Mouse (Mus musculus): ENCODE results near the gene 4933407L21Rik. TPM values are rescaled to one million over a fixed set of nuclear protein-coding genes. Genes with fewer than 3 reads are reported as not detected.
A peak's percentile ranks its signal among the peaks of the same experiment; 100 is the strongest.

Gene 4933407L21Rik
- total RNA-seq (2021): not detected
- long read RNA-seq, experiment 1: 0 reads
- long read RNA-seq, experiment 2: 0 reads

DNA sequence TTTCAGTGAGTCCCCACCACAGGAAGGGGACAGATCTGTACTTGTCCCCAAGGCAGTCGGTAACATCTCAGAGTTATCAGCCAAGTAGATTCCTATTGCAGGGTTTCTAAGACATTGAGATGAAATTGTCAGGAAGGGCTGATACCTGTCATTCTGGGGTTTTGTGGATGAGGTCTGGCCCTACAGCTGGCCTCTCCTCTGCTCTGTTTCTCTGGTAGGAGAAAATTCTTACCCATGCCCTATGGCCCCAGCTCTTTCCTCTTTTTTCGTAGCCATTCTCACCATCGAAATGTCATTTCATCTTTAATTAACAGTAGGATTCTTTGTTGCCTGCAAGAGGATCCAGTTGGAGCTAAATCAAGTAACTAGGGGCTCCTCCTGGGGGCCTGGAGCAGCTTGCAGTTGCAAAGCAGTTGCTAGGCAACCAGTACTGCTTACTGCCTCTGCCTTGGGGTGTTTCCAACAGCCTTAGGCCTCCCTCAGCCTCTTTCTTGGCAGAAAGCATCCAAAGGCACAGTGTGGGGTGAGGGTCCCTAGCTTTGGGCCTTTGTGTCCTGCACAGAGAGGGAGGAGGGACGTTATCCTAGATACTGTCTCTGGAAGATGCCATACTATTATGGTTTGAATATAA lies at the start of gene 4933407L21Rik:
TSS of gene 4933407L21Rik (plus strand) at position 427 of the 631 bp plus-strand sequence.
- DNase-seq: no peak

DNA sequence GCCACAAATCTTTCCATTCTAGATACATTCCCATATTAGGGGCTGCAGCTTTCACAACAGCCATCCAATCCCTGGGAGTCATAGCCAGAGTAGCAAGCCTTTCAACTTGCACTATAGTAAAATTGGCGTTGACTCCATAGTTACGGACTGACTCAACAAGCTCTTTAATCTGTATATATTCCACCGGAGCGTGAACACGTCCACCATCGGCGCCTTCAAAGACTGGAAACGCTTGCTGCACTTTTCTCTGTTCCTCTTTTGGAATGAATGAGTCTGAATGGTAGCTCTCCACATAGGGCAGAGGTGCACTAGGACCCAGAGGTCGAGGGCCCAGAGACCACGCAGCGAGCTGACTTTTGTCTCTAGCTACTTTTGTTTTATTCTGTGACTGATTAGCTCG lies 46.3 kb upstream of the 4933407L21Rik start:
- DNase-seq: no peak

DNA sequence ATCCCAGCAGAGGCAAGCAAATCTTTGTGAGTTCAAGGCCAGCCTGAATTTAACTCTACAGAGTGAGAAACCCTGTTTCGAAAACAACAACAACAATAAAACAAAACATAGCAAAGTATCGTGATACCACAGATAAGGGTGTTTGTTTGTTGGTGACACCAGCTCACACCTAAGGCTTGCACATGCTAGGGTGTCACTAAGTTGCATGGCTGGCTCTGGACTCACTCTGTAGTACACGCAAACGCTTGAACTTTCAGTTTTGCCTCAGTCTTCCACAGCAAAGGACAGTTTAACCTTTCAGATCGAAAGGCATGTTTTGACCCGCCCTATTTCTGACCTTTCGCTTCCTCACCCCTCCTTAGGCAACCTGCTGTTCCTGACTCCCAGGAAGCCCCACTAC lies 41.1 kb upstream of the 4933407L21Rik start:
- DNase-seq: no peak

DNA sequence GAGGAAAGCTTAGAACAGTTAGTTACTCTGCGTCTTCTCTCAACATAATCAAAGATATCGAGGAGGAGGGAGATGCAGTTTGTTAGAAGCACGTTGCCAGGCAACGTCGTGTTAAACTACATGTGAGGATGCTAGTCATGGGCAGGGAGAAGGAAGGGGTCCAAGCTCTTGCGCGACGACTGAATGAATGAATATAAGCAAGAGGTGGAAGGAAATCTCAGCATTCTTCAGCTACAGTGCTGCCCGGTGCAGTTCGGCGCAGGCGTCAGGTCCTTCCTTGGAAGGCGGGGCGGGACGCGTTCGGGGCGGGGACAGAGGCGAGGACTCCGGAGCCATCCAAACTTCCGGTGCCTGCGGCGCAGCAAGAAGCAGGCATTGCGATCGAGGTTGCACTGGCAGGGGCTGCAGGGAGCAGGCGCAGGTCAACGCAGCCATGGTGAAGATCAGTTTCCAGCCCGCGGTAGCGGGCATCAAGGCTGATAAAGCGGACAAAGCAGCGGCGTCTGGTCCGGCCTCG lies 34.0 kb upstream of the 4933407L21Rik start, which contains the start of gene Itm2c:
TSS of gene Itm2c (plus strand) at position 51 of the 517 bp plus-strand sequence.
- peak; percentile 81 for DNase-seq

DNA sequence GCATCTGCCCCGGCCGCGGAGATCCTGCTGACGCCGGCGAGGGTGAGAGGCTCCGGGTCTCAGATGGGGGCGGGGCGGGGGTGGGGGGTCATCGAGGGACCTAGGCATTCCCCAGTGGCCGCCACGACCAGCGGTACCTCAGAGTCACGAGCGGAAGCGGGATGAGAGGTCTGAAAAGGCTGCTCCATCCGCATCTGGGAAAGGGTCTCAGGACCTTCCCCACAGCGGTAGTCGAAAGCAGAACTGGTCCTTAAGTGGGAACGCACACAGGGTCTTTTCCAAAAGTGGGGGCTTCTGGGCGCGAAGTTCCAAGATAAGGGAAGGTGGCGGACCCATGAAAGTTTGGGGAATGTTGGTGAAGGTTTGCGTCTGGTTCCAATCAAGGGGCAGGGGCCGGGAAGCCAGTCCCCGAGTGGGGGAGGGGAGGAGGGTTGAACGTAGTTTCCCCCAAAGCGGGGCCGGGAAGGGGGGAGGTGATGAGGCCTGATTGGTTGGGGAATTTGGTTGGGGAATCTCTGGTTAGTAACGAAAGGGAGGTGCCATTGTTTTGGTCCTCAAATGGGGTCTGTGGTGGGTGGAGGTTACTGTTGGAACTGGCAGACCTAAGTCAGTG lies 33.4 kb upstream of the 4933407L21Rik start:
- DNase-seq: no peak

DNA sequence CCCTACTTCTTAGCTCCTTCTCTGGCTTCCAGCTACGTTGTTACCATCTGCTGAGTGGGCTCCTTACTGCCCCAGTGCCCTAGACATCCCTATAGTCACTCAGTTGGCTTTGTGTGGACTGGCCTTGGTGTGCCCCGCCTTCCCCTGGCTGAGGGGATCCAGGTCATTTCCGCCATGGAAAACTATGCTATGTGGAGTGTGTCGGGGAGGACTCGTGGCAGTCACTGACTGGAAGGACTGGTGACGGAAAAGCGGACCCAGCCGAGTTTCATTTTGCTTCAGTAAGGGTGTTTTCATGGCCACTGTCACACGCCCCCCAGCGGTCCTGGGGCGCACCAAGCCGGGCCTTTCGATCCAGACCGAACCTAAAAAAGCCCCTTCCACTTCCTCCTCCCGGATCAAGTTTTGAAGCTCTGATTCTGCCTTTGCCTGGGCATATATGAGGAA lies 32.9 kb upstream of the 4933407L21Rik start:
- peak; percentile 39 for DNase-seq

DNA sequence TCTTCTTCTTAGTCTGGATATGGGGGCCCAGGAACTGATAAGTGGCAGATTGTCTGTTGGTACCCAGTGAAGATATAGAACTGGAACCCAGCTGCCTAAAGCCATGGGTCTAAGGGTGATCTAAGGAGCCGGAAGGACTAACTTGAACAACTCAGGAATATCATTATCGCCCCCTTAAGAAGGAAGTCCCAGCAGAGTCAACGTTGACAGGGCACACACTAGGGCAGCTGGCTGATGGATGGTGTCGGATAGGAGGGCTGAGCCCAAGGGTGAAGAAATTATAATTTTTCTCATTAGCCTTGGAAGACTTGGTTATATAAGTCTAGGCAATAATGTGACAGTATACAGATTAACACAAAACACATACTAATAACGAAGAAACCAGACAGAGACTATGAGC lies 32.2 kb upstream of the 4933407L21Rik start:
- DNase-seq: no peak

DNA sequence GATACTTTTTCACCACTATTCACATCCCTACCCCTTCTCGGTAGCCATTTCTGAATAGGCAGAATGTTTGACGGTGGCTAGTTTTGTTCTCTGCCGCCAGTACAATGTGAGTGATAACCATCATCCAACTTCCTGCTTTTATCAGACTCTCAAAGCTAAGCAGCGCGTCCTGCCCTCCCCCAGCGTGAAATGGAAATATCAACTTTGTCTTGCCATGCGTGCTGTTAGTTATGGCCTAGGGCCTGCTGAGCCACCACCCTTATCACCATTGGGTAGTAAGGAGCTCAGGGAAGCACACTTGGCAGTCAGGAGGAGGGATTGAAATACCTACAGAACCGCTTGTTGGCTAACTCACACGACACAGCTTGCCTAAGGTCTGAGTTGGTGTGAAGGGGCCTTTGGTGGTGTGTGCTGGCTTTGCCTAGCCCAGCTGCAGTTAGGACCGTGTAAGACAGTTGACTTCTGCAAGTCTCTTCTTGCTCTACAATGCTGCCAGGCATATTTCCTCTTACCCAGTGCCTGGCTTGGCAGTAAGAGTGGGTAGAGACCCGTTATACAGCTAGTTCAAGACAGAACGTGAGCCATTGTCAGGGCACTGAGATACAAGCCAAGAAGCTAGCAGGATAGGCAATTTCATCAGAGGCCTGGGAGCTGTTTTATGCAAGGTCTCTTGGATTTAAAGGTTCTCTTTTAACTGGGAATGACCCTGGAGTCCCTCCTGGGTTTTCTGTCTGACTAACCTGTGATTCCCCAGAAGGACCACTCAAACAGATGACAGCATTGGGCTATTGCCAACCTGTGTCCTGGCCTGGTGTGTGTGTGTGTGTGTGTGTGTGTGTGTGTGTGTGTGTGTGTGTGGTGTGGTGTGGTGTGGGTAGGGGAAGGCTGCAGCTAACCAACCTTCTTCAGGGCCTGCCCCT lies 31.2 kb upstream of the 4933407L21Rik start:
- no peak for DNase-seq

DNA sequence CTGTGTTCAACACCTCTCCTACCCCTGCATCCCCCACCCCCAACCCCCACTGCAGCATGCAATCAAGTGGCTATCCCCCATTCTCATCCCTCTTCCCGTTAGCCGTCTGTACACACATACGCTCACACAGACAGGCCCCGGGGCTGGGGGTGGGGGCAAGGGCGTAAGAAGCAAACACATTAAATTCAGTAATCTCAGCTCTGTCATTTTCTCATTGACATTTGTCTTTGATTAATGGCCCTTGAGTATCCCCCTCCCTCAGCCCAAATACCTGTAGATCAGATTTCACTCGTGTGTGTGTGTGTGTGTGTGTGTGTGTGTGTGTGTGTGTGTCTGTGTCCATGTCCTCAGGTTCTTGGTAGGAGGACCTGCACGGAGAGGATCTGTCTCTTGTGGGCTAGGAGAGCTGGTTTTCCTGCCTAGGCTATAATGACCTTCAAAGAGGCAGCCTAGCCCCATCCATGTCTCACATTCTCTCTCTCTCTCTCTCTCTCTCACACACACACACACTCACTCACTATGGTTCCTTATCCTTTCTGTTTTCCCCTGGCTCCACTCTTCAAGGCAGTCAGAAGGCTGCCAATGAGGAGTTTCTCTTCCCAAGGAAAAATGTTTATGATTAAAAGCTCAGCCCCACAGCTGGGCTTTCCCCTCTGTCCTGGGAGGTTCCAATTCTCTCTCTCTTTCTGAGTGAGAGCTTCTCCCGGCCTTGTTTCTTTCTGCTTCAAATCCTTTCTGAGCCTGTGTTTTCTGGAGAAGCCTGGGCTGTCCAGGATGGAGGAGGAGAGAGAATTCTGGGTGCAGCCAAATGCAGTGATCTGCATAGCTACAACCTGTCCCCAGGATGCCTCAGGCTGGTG lies 30.2 kb upstream of the 4933407L21Rik start:
- DNase-seq: no peak

DNA sequence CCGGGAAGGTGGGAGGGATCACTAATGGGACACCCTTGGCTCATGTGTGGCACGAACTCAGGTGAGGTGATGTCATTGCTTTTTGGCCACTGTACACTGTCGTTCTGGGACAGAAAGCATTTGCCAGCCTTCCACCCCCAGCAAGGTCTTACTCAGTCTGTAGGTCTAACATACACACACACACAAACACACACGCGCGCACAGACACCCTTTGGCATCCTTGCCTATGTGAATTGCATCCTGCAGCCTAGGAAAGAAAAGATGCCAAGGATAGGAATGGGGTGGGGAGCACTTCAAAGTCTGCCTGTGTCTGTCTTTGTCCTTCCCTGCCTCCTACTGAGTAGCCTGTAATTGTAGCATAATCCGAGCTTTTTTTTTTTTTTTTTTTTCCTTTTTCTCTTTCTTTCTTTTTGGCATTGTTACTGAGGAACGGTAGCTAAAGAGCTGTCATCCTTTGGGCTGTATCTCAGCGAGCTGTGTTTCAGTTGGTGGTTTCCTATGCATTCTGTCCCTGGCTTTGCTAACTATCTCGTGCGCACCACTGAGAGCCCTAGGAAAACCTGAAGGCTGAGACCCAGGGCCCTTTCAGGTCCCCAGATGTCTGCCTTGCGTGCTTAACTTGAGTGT lies 29.4 kb upstream of the 4933407L21Rik start:
- no peak for DNase-seq

DNA sequence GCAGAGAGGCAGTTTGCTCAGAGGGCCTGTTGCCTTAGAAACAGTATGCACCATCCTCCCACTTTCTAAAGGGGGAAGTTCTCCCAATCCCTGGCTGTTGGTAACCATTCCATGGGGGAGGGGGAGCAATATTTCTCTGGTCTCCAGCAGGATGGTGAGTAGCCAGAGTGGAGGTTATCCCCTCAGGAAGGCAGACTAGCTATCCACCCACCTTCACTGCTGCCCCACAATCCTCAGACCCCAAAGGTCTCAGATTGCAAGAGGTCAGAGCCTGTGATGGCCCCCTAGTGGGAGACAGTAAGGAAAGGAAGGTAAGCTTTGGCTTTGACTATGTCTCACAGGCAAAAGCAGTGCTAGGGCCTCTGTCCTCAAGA lies 28.9 kb upstream of the 4933407L21Rik start:
- DNase-seq: no peak

DNA sequence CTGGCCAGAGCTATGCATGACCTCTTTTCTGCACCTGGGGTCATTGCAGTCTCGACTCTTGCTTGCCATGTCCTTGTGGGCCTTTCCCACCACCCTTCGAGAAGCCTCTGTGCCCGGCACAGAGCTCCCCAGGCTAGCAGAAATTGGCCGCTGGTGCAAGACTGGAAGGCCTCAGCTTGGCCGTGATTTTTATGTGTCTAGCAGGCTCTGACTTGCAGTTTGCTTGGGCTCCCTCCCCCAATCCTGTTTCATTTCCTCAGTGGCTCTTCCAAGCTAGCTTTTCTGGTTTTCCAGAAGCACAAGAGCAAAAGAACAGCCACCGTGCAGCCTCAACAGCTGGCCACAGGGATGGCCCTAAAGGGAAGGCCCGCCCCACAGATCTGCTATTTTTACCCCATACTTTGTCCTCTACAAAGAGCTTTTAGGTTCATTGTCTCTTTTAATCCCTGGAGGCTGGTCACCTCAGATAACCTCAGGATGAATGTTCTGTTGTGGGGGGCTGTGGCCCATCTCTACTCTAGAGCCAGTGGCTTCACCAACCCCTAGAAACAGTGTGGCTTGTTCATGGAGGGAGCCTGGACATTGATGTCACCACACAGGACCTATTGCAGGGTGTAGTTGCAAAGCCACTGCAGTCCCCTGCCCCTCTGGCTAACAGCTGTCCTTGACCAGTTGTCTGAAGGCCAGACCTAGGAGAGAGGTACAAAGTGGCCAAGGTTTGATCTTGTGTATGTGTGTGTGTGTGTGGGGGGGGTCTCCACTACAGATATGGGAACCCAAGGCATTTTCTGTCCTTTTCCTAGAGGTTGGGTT lies 27.6 kb upstream of the 4933407L21Rik start:
- DNase-seq: peak; percentile 39

DNA sequence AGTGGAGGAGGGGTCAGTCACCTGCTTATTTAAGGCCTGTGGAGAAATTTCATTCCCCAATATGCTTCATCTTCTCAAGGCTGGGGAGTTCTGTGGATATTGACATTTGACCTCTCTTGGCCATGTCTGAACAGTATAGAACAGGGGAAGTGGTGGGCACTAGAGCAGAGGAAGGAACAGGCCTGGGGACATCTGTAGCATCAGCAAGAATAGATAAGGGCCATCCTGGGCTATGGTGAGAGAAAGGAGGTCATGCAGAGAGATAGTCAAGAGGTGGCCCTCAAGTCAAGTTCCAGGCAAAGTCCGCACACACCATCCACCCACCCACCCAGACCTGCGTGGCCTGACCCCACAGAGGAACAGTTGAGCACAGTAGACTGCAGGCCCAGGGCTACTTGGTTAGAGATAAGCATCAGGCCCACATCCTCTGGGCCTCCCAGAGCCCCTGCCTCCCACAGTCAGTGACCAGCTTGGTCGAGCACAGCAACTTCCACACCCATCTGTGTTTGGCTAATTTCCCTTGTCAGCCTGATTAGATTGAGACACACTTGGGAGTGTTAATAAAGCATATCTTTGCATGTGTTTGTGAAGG lies 26.7 kb upstream of the 4933407L21Rik start:
- DNase-seq: peak; percentile 33

DNA sequence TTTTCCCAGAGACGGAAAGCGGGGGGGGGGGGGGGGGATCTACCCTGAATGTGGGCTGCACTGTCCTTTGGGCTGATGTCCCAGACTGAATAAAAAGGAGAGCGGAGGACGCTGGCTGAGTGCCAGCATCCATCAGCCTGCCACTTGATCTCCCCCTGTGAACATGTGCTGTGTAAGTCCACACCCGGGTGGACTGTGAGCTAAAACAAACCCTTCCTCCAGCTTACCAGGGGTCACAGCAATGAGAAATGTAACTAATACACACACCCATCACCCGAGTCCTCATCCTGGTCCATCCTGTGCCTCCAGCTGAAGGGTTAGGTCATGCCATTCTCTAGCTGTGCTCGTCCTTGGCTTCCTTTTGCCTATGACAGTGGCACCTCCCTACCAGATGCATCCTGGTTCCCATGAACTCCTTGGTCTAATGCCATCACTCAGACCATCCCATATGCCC lies 26.1 kb upstream of the 4933407L21Rik start:
- DNase-seq: peak; percentile 33

DNA sequence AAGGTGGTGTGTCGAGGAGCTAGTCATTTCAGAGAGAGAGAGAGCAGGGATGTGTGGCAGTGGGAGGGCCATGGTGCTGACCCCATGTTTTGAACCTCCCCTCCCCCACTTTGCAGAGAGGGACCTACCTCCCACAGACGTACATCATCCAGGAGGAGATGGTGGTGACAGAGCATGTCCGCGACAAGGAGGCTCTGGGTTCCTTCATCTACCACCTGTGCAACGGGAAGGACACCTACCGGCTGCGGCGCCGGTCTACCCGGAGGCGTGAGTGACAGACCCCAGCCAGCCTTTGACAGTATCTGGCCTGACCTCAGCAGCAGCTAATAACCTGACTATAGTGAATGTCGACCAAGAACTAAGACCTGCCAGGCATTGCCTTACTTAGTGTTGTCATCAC lies 21.4 kb upstream of the 4933407L21Rik start:
- no peak for DNase-seq

DNA sequence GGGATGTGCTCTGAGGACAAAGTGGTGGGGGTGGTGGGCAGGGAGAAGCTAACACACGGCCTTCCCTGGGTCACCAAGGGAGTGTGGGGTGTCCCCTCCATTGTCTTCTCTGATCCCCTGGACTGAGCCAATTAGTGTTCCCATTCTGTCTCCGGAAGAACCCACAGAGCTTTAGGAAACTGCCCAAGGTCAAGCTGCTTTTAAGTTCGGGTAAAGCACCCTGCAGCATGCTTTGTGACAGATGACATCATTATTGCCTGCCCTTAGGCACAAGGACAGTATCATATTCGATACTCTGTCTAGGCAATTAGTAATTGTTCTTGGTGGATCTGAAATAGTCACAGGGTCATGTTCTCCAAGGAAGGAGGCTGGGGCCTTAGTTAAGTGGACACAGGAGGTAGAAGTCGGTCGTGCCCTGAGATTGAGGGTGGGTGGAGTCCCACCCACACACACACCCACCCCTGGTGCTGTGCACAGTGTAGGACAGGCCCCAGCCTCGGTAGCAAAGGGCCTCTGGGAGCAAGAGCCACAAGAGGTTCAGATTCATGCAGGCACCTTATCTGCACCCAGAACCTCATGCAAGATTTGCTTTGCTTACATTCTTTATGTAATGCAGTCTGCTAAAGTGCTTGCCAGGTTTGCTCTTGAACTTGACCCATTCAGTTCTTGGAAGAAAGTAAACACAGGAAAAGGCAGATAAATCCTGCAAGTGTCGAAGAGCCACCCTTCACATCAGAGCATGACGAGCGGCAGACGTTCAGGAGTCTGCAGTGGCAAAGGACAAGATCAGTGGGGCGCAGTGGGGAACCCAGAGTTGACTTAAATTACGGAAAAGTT lies 19.3 kb upstream of the 4933407L21Rik start:
- DNase-seq: no peak

DNA sequence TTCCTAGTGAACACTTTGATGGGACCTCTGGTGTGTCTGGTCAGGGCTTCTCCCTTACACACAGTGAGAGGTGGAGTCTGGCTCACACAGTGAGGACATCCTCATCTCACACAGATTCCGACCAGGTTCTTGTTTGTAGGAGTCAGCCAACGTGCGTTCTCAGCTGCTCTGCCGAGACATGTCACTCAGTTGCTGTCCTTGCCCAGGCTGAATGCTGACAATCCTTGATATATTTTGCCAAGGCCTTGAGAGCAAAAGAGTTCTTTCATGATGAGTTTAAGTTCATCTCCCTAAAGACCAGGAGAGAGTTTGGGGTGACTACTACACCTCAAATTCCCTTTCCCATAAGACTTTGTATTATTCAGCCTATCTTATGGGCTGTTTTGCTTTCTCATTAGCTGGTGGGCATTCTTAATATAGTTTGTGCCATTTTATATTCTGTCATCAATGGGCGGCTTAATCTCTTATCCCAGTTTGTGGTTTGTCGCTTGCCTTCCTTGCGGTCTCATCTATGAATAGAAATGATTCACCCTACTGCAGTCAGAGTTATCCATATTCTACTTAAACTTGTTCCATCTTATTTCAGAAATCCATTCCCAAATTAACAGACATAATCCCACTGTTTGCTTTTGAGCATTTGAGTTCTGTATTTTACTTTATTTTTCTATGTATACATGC lies 15.1 kb upstream of the 4933407L21Rik start:
- DNase-seq: no peak

DNA sequence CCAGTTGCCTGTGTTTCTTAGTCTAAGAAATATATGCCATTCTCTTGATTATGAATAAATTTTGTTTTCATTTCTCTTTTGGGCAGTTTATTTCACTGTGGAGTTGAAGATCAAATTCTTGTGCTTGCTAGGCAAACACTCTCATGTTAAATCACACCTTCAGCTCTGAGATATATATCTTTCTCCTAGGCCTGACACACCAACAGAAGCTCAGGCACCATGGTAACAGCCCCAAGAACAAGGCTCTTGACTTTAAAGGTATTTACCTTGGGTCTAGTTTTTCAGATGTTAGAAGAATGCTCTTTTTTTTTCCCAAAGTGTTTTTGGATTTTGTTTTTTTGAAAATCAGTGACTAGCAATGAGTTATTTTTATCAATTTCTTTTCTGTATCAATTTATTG lies 12.4 kb upstream of the 4933407L21Rik start:
- DNase-seq: no peak

Measured in gastrocnemius, postnatal 25 days (tissue).